Mouse (Mus musculus): ENCODE results near the gene Usp7. TPM values are rescaled to one million over a fixed set of nuclear protein-coding genes. Genes with fewer than 3 reads are reported as not detected.
"Not testable (repeated sequence)": the region's sequence is repeated elsewhere in the genome, so short reads cannot be mapped to it uniquely, and the experiment has no call there.

Gene Usp7
- polyA plus RNA-seq, 1 experiment from 2014 or later = 26.5 TPM

- Histone ChIP-seq H3K27ac (ENCODE audit: low read length) (no peak overlapping the region), H3K9me3 (replicated peaks; ENCODE audit: control insufficient read depth, low read length, poor library complexity, severe bottlenecking) (no peaks in the 10 kb centered on the region), H3K9ac (ENCODE audit: low read depth, low read length) (no peak overlapping the region), H3K4me2 (ENCODE audit: low read length) (no peak overlapping the region), H3K27me3 (ENCODE audit: control insufficient read depth, insufficient read depth, low read depth, low read length) (no peaks in the 10 kb centered on the region), H3K4me1 (ENCODE audit: control insufficient read depth, insufficient read depth, low read length) (no peaks in the 10 kb centered on the region), H3K4me3 (ENCODE audit: low read depth, low read length) (no peak overlapping the region), H3K36me3 (ENCODE audit: control insufficient read depth, insufficient read depth, low read length) (no peaks in the 10 kb centered on the region)
- 89% methylated on average over 11 of the region's 11 CpGs for WGBS
- ATAC-seq = no peak
Measured at GRCm38 (mm10) chr16:8776634-8777033, 15.5 kb downstream of the Usp7 start.

DNA sequence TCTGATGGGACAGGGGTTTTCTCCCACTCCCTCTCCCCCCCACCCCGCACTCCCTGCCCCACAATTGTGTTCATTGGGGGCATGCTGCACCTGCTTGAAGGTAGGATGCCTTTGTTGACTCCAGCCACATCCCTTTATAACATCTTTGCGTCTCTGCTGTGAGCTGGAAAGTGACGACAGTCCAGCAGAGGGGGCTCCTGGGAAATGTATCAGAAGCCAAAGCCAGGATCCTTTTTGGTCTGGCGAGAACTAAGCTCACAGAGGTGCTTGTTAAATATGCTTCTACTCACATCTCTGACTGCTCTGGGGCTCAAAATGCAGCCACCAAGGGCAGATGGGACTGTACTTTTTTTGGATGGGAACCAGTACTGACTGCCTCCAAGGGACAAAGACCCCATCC, 21.0 kb downstream of the Usp7 start:
- H3K27ac ChIP-seq (ENCODE audit: low read length) = no peak overlapping the region
- 59% methylated on average over 4 of the region's 4 CpGs for WGBS
- no peak overlapping the region for H3K4me3 ChIP-seq (ENCODE audit: low read depth, low read length)
- H3K27me3 ChIP-seq (ENCODE audit: control insufficient read depth, insufficient read depth, low read depth, low read length) = no peaks in the 10 kb centered on the region
- no peaks in the 10 kb centered on the region for H3K9me3 ChIP-seq (replicated peaks; ENCODE audit: control insufficient read depth, low read length, poor library complexity, severe bottlenecking)
- no peak for ATAC-seq
- no peaks in the 10 kb centered on the region for H3K36me3 ChIP-seq (ENCODE audit: control insufficient read depth, insufficient read depth, low read length)
- no peak overlapping the region for H3K4me2 ChIP-seq (ENCODE audit: low read length)
- no peak overlapping the region for H3K9ac ChIP-seq (ENCODE audit: low read depth, low read length)
- H3K4me1 ChIP-seq (ENCODE audit: control insufficient read depth, insufficient read depth, low read length) = no peaks in the 10 kb centered on the region

DNA sequence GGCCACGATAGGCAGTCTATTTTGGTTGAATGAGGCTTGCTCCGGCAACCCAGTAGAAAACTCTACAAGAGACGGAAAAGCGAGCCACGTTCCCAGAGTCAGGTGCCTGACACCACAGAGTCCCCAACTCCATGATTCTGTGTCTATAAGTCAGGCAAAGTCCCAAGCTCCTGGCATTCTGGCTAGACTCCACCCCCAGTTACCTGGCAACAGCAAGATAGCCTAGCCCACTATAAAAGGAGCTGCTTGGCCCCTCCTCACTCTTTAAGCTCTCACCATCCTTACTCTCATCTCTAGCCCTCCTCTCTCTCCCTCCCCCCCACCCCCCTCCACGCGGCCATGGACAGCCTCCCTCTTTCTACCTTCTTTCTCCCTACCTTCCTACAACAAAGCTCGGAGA, 21.8 kb downstream of the Usp7 start:
- WGBS = 47% methylated on average over 8 of the region's 8 CpGs
- H3K27ac ChIP-seq (ENCODE audit: low read length); H3K27me3 ChIP-seq (ENCODE audit: control insufficient read depth, insufficient read depth, low read depth, low read length); H3K4me1 ChIP-seq (ENCODE audit: control insufficient read depth, insufficient read depth, low read length); H3K4me3 ChIP-seq (ENCODE audit: low read depth, low read length); H3K4me2 ChIP-seq (ENCODE audit: low read length); ATAC-seq; H3K36me3 ChIP-seq (ENCODE audit: control insufficient read depth, insufficient read depth, low read length); H3K9ac ChIP-seq (ENCODE audit: low read depth, low read length); H3K9me3 ChIP-seq (replicated peaks; ENCODE audit: control insufficient read depth, low read length, poor library complexity, severe bottlenecking): not testable (repeated sequence)

DNA sequence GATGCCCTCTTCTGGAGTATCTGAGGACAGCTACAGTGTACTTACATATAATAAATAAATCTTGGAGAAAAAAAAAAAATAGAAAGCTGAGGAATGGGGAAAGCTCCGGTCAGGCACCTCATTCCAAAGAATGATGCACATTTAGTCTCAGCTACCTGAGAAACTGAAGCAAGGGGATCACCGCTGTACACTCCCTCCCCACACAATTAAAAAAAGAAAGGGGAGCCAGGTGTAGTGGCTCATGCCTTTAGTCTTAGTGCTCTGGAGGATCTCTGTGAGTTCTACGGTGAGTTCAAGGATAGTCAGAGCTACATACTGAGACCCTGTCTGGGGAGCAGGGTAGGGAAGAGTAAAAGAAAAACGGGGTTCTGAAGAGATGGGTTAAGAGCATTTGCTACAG, 22.6 kb downstream of the Usp7 start:
- Histone ChIP-seq H3K36me3 (ENCODE audit: control insufficient read depth, insufficient read depth, low read length) (no peaks in the 10 kb centered on the region), H3K9me3 (replicated peaks; ENCODE audit: control insufficient read depth, low read length, poor library complexity, severe bottlenecking) (no peaks in the 10 kb centered on the region), H3K9ac (ENCODE audit: low read depth, low read length) (no peak overlapping the region), H3K4me1 (ENCODE audit: control insufficient read depth, insufficient read depth, low read length) (no peaks in the 10 kb centered on the region), H3K4me2 (ENCODE audit: low read length) (no peak overlapping the region), H3K27me3 (ENCODE audit: control insufficient read depth, insufficient read depth, low read depth, low read length) (no peaks in the 10 kb centered on the region), H3K27ac (ENCODE audit: low read length) (no peak overlapping the region), H3K4me3 (ENCODE audit: low read depth, low read length) (no peak overlapping the region)
- WGBS = 71% methylated on average over 4 of the region's 4 CpGs
- no peak for ATAC-seq

DNA sequence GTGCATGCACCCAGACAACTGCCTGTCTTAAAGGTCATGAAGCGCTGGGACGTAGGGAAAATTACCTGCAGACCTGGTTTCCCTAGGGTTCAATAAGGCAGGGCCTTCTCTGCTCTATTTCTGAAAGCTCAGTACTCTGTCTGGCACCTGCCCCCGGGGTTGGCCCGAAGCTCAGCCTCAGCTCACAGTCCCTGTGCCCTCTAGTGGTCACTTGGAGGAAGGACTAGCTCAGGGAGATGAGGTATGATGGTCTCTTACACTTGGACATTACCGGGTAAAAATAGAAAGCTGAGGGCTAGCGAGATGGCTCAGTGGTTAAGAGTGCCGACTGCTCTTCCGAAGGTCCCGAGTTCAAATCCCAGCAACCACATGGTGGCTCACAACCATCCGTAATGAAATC, 23.0 kb downstream of the Usp7 start:
- Histone ChIP-seq H3K4me2 (ENCODE audit: low read length) (no peak overlapping the region), H3K4me3 (ENCODE audit: low read depth, low read length) (no peak overlapping the region), H3K36me3 (ENCODE audit: control insufficient read depth, insufficient read depth, low read length) (no peaks in the 10 kb centered on the region), H3K27ac (ENCODE audit: low read length) (no peak overlapping the region), H3K27me3 (ENCODE audit: control insufficient read depth, insufficient read depth, low read depth, low read length) (no peaks in the 10 kb centered on the region), H3K4me1 (ENCODE audit: control insufficient read depth, insufficient read depth, low read length) (no peaks in the 10 kb centered on the region), H3K9ac (ENCODE audit: low read depth, low read length) (no peak overlapping the region), H3K9me3 (replicated peaks; ENCODE audit: control insufficient read depth, low read length, poor library complexity, severe bottlenecking) (no peaks in the 10 kb centered on the region)
- WGBS = 20% methylated on average over 9 of the region's 10 CpGs
- peak; percentile 32; the same call in 1 of the 2 replicates for ATAC-seq

DNA sequence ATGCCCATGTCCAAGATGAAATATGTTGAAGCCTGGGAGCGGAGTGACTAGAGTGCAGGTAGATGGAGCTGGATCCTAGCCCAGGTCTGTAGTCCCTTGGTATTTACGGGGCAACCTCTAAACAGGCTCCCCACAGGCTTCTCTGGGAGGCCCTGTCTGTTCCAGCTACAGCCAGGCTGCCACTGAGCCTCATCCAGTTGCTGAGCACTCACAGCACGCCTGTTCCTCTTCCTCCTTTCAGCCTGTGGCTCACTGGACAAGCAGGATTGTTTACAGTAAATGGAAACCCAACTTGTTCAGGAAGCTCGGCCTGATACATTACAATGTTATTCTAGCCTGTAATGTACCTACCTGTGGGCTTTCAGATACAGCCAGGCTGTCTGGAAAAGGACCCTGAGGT, 23.5 kb downstream of the Usp7 start:
- Histone ChIP-seq H3K27ac (ENCODE audit: low read length) (no peak overlapping the region), H3K27me3 (ENCODE audit: control insufficient read depth, insufficient read depth, low read depth, low read length) (no peaks in the 10 kb centered on the region), H3K4me3 (ENCODE audit: low read depth, low read length) (no peak overlapping the region), H3K4me1 (ENCODE audit: control insufficient read depth, insufficient read depth, low read length) (no peaks in the 10 kb centered on the region), H3K9ac (ENCODE audit: low read depth, low read length) (no peak overlapping the region), H3K4me2 (ENCODE audit: low read length) (no peak overlapping the region), H3K36me3 (ENCODE audit: control insufficient read depth, insufficient read depth, low read length) (no peaks in the 10 kb centered on the region), H3K9me3 (replicated peaks; ENCODE audit: control insufficient read depth, low read length, poor library complexity, severe bottlenecking) (no peaks in the 10 kb centered on the region)
- WGBS = 77% methylated on average over 4 of the region's 4 CpGs
- no peak for ATAC-seq

- no peak for ATAC-seq
- WGBS = 83% methylated on average over 4 of the region's 4 CpGs
Measured at GRCm38 (mm10) chr16:8768071-8768470, 24.0 kb downstream of the Usp7 start.

DNA sequence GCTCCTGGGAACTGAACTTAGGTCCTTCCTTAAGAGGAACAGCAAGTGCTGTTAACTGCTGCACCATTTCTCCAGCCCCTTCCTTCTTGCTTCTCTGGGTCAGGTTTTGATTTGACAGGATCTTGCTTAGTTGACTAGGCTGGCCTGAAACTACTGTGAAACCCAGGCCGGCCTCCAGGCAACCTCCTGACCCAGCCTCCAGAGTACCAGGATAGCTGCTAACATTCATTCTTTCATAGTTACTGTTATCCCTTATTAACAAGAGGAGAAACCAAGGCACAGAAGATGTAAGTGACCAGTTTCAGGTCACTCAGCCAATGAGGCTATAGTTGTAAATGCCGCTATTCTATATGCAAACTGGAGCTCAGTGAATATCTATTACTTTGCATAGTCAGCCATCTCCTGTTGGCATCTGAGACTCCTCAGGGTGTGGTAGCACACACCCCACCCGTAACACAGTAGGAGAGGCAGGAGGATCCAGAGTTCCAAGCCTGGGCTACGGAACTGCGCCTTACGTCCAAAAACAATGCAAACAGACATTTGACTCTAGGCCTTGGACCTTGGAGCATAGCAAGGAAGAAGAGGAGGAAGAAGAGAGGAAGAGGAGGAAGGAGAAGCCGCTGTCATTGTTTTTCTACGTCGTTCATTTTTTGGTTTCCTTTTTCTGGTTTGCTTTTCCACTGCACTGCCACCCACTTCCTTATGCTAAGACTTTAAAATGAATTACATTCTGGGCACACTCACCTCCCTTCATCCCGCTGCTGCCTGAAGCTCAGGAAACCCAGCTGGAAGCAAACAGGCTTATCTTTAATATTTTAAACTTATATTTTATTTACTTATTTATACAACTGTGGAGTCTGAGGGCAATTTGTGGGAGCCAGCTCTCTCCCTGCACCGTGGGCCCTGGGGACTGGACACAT, 24.7 kb downstream of the Usp7 start:
- no peaks in the 10 kb centered on the region for H3K27me3 ChIP-seq (ENCODE audit: control insufficient read depth, insufficient read depth, low read depth, low read length)
- no peak overlapping the region for H3K4me3 ChIP-seq (ENCODE audit: low read depth, low read length)
- no peak overlapping the region for H3K4me2 ChIP-seq (ENCODE audit: low read length)
- no peaks in the 10 kb centered on the region for H3K9me3 ChIP-seq (replicated peaks; ENCODE audit: control insufficient read depth, low read length, poor library complexity, severe bottlenecking)
- H3K36me3 ChIP-seq (ENCODE audit: control insufficient read depth, insufficient read depth, low read length) = no peaks in the 10 kb centered on the region
- no peak for ATAC-seq
- no peak overlapping the region for H3K9ac ChIP-seq (ENCODE audit: low read depth, low read length)
- no peak overlapping the region for H3K27ac ChIP-seq (ENCODE audit: low read length)
- H3K4me1 ChIP-seq (ENCODE audit: control insufficient read depth, insufficient read depth, low read length) = no peaks in the 10 kb centered on the region
- 86% methylated on average over 11 of the region's 11 CpGs for WGBS

More at GRCm38 (mm10) chr16:8768071-8768470, 24.0 kb downstream of the Usp7 start:
- no peak overlapping the region for H3K4me3 ChIP-seq (ENCODE audit: low read depth, low read length)
- no peak overlapping the region for H3K4me2 ChIP-seq (ENCODE audit: low read length)
- H3K9ac ChIP-seq (ENCODE audit: low read depth, low read length) = no peak overlapping the region
- no peak overlapping the region for H3K27ac ChIP-seq (ENCODE audit: low read length)
- no peaks in the 10 kb centered on the region for H3K36me3 ChIP-seq (ENCODE audit: control insufficient read depth, insufficient read depth, low read length)
- no peaks in the 10 kb centered on the region for H3K9me3 ChIP-seq (replicated peaks; ENCODE audit: control insufficient read depth, low read length, poor library complexity, severe bottlenecking)
- H3K27me3 ChIP-seq (ENCODE audit: control insufficient read depth, insufficient read depth, low read depth, low read length) = no peaks in the 10 kb centered on the region
- no peaks in the 10 kb centered on the region for H3K4me1 ChIP-seq (ENCODE audit: control insufficient read depth, insufficient read depth, low read length)

GRCm38 (mm10) chr16:8766196-8766595, 25.9 kb downstream of the Usp7 start:
- no peaks in the 10 kb centered on the region for H3K9me3 ChIP-seq (replicated peaks; ENCODE audit: control insufficient read depth, low read length, poor library complexity, severe bottlenecking)
- no peak for ATAC-seq
- H3K27me3 ChIP-seq (ENCODE audit: control insufficient read depth, insufficient read depth, low read depth, low read length) = no peaks in the 10 kb centered on the region
- no peak overlapping the region for H3K4me3 ChIP-seq (ENCODE audit: low read depth, low read length)
- H3K36me3 ChIP-seq (ENCODE audit: control insufficient read depth, insufficient read depth, low read length) = no peaks in the 10 kb centered on the region
- H3K27ac ChIP-seq (ENCODE audit: low read length) = no peak overlapping the region
- H3K9ac ChIP-seq (ENCODE audit: low read depth, low read length) = no peak overlapping the region
- 39% methylated on average over 9 of the region's 9 CpGs for WGBS
- H3K4me1 ChIP-seq (ENCODE audit: control insufficient read depth, insufficient read depth, low read length) = no peaks in the 10 kb centered on the region
- no peak overlapping the region for H3K4me2 ChIP-seq (ENCODE audit: low read length)
